Mouse (Mus musculus) midbrain, postnatal 0 days (tissue): ENCODE results near the gene Slc9a8. TPM values are rescaled to one million over a fixed set of nuclear protein-coding genes. Genes with fewer than 3 reads are reported as not detected.

Experiments
- ATAC-seq: fragments of 200-750 bp; cut with Nextera tagmentation; 2 replicates; pipeline ENCODE4 v1.8.0; 2017; ENCODE audit warnings: moderate number of reproducible peaks, mild to moderate bottlenecking, moderate TSS enrichment, moderate library complexity; ENCODE audit not compliant: low FRiP score
- DNase-seq: peaks from one replicate; pipeline ENCODE4 v3.0.0-alpha.2; 2015; ENCODE audit warnings: low spot score
- H3K27ac ChIP-seq: fragments of 300-500 bp; sonication (generic); 2 replicates; pipeline ENCODE4 v1.5.1; 2014; ENCODE audit warnings: low read depth, mild to moderate bottlenecking, low read length, mixed read lengths
- H3K27me3 ChIP-seq: fragments of 300-500 bp; sonication (generic); 2 replicates; pipeline ENCODE4 v1.6.1; 2014; ENCODE audit warnings: low read length, control low read depth, mixed read lengths; ENCODE audit not compliant: insufficient read depth
- H3K36me3 ChIP-seq: fragments of 300-500 bp; sonication (generic); 2 replicates; pipeline ENCODE4 v1.6.1; 2014; ENCODE audit warnings: low read length, control low read depth, mixed read lengths; ENCODE audit not compliant: insufficient read depth
- H3K4me1 ChIP-seq: fragments of 300-500 bp; sonication (generic); 2 replicates; pipeline ENCODE4 v1.6.1; 2014; ENCODE audit warnings: mild to moderate bottlenecking, control low read depth, antibody characterized with exemption, low read length, mixed read lengths; ENCODE audit not compliant: insufficient read depth
- H3K4me2 ChIP-seq: fragments of 300-500 bp; sonication (generic); 2 replicates; pipeline ENCODE4 v1.6.1; 2014; ENCODE audit warnings: low read depth, mild to moderate bottlenecking, low read length, mixed read lengths; ENCODE audit not compliant: poor library complexity, severe bottlenecking
- H3K4me3 ChIP-seq: fragments of 300-500 bp; sonication (generic); 2 replicates; pipeline ENCODE4 v1.5.1; 2014; ENCODE audit warnings: low read depth, mild to moderate bottlenecking, low read length, moderate library complexity
- H3K9ac ChIP-seq: fragments of 300-500 bp; sonication (generic); replicated peaks from 2 replicates; pipeline ENCODE4 v1.6.1; 2014; ENCODE audit warnings: mild to moderate bottlenecking, low read length, moderate library complexity, mixed read lengths; ENCODE audit not compliant: poor library complexity, severe bottlenecking
- H3K9me3 ChIP-seq: fragments of 300-500 bp; sonication (generic); 2 replicates; pipeline ENCODE4 v1.6.1; 2016; ENCODE audit warnings: low read length, control low read depth
- CTCF ChIP-seq: IDR thresholded peaks from 2 replicates; pipeline ENCODE4 v1.5.1; 2016; ENCODE audit warnings: antibody characterized with exemption, mild to moderate bottlenecking
- WGBS: fragments of 180-500 bp; shearing (Covaris S2); extraction: QIAGEN DNeasy Blood & Tissue Kit; methylation state at CpG from one replicate; pipeline ENCODE4 v1.1.7; 2014; 5-methylcytosine and 5-hydroxymethylcytosine counted together
- polyA plus RNA-seq: library from polyadenylated mRNA; unstranded; fragments of >200 nt; fragmentation: Nextera tagmentation; extraction: Ambion mirVana; gene quantifications from 2 replicates; pipeline ENCODE4 v1.2.1, GENCODE M21; 2015
- total RNA-seq: library from RNA; depleted of rRNA; stranded (reverse); fragments of >200 nt; gene quantifications from 2 replicates; pipeline ENCODE4 v1.2.3, GENCODE M21; 2014

Gene Slc9a8
- total and polyA plus RNA-seq, 2 experiments from 2014 or later = 17.9 to 30.6 TPM

DNA sequence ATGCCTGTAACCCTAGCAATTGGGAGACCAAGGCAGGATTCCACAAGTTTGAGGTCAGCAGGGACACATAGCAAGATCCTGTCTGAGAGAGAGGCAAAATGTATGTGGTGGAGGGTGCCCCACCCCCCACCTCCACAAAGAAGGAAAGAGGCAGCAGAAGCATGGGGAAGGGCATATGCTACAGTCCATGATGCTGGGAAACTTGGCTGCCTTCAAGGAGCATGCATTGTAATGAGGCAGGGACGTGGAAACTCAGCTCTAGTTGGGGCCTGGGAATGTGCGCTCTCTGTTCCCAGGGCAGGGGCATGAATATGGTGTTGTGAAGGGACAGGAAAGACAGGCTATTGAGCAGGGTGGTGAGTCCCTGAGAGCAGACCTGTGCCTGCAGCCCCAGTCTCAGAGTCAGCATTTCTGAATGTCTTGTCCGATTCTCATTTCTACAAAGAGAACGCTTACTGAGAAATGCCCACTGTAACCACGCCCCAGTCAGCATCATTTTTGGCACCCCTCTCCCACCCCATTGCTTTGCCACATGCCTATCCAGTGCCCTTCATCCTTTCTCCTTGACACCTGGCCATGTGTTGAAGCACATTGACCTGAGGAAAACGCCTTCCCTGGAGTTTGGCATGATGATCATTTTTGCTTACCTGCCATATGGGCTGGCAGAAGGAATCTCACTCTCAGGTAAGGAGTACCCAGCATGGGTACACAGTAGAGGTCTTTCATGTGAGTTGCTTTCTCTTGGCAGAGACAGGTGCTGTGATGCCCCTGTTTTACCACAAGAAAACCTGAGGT, 37.8 kb downstream of the Slc9a8 start:
- no peak for ATAC-seq
- Histone ChIP-seq H3K27me3 (no peaks in the 10 kb centered on the region), H3K4me1 (no peaks in the 10 kb centered on the region), H3K4me3 (no peak overlapping the region), H3K36me3 (peaks cover 20% of the 10 kb centered on the region), H3K9me3 (no peaks in the 10 kb centered on the region), H3K4me2 (no peak overlapping the region), H3K27ac (no peak overlapping the region), H3K9ac (no peak overlapping the region)
- TF ChIP-seq CTCF = no peak
- DNase-seq = peak; percentile 42
- WGBS = 94% methylated on average over 6 of the region's 6 CpGs

DNA sequence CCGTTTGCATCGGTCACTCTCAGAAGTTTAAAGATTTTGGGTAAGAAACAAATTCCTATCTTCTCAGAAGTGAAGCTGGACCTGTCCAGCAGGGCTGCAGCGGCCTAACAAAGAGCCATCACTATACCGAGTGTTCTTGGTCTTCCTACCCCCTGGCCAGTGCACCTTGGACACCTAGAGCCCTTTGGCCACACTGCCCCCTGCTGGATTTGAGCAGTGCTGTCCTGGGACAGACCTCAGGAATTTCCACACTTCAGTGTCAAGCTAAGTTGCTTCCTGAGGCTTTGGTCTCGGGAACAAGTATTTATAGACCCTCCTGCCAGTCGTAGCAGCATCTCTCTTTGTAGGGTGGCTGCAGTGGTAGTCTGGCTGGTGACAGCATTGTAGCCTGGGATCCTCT, 41.4 kb downstream of the Slc9a8 start:
- Histone ChIP-seq H3K4me3 (no peak overlapping the region), H3K27me3 (no peaks in the 10 kb centered on the region), H3K27ac (no peak overlapping the region), H3K4me2 (no peak overlapping the region), H3K36me3 (peaks cover 22% of the 10 kb centered on the region), H3K9me3 (no peaks in the 10 kb centered on the region), H3K4me1 (no peaks in the 10 kb centered on the region), H3K9ac (no peak overlapping the region)
- ATAC-seq (no peak), DNase-seq (peak; percentile 24)
- TF ChIP-seq CTCF = peak; percentile 83
- WGBS = 67% methylated on average over 6 of the region's 6 CpGs

DNA sequence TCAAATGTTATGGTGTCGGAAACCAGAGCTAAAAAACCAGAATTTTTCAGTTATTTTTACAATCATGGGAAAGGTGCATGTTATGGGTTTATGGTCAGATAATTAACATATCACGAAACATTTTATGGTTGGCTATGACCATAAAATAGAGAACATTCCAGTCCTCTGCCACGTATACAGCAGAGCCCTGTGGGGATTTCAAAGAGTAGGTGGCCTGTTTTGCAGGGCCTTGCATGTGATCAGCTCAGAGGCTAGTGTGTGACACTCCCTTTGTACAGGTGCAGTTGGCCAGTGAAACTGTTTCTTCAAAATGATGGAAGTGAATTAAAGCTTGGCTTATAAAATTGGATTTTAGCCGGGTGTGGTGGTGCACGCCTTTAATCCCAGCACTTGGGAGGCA, 42.3 kb downstream of the Slc9a8 start:
- ATAC-seq (no peak), DNase-seq (no peak)
- Histone ChIP-seq H3K27me3 (no peaks in the 10 kb centered on the region), H3K27ac (no peak overlapping the region), H3K4me1 (no peaks in the 10 kb centered on the region), H3K36me3 (peaks cover 19% of the 10 kb centered on the region), H3K4me2 (no peak overlapping the region), H3K9me3 (no peaks in the 10 kb centered on the region), H3K4me3 (no peak overlapping the region), H3K9ac (no peak overlapping the region)
- WGBS = 94% methylated on average over 5 of the region's 5 CpGs
- no peak for TF ChIP-seq CTCF

DNA sequence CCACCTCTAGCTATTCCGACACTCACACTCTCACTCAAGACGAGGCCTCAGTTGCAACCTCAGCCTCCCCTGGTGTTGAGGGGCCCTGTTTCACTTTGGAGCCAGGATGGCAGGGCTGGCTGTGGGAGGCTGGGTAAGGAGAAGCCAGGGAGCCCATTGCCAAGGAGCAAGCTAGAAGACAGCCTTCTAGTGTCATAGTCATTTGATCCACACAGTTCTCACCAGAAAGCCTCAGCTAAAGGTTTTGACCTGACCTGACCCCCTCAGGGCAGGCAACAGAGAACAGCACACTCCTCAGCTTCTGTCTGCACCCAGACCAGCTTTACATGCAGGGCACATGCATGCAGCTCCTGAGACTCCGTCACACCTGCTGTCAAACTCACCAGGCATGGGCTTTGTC, 44.4 kb downstream of the Slc9a8 start:
- no peak for DNase-seq
- no peak overlapping the region for H3K27ac ChIP-seq
- 94% methylated on average over 3 of the region's 3 CpGs for WGBS
- no peak overlapping the region for H3K4me3 ChIP-seq
- no peaks in the 10 kb centered on the region for H3K9me3 ChIP-seq
- no peak for TF ChIP-seq CTCF
- peaks cover 35% of the 10 kb centered on the region for H3K36me3 ChIP-seq
- H3K9ac ChIP-seq = no peak overlapping the region
- H3K4me1 ChIP-seq = no peaks in the 10 kb centered on the region
- no peak overlapping the region for H3K4me2 ChIP-seq
- H3K27me3 ChIP-seq = no peaks in the 10 kb centered on the region
- ATAC-seq = no peak

DNA sequence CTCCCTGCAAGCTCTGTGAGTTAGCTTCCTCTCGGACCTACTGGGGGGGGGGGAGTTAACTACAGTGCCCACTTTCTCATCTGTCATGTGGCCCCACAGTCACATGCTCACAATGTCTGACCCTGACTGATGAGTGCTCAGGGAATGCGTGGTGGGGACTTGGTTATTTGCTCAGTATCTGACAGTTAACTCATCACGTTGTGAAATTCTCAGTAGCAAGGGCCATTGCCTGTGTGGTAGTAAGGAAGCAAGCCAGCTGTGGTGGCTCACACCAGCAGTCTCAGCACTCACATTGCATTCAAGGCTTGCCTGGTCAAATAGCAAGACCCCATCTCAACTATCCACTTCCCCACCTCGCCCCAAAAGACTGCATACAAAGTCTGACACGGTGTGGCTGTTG, 45.7 kb downstream of the Slc9a8 start:
- Histone ChIP-seq H3K4me3 (no peak overlapping the region), H3K9me3 (no peaks in the 10 kb centered on the region), H3K27me3 (no peaks in the 10 kb centered on the region), H3K9ac (no peak overlapping the region), H3K36me3 (peaks cover 45% of the 10 kb centered on the region), H3K4me1 (no peaks in the 10 kb centered on the region), H3K4me2 (no peak overlapping the region), H3K27ac (no peak overlapping the region)
- 86% methylated on average over 5 of the region's 5 CpGs for WGBS
- no peak for TF ChIP-seq CTCF
- DNase-seq (no peak), ATAC-seq (no peak)

DNA sequence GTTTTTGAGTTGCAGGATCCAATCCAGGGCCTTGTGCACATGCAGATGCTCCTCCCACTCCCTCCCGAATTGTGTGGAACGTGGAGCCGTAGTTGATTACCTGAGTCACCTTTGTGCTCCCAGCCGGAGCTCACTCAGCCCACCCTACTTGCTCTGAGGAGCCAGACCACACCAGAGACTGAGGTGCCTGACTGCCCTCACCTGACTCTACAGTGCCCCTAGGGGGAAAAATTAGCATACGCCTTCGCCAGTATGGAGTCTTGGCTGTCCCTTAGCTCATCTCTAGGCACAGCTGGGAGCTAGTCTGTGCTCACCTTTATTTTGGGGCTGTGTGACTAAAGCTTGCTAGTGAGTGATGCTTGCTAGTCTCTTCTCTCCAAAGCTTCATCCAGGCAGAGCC, 46.9 kb downstream of the Slc9a8 start:
- no peak overlapping the region for H3K4me2 ChIP-seq
- no peaks in the 10 kb centered on the region for H3K9me3 ChIP-seq
- ATAC-seq = no peak
- H3K27me3 ChIP-seq = no peaks in the 10 kb centered on the region
- no peak for TF ChIP-seq CTCF
- 86% methylated on average over 6 of the region's 6 CpGs for WGBS
- peaks cover 54% of the 10 kb centered on the region for H3K36me3 ChIP-seq
- DNase-seq = no peak
- no peak overlapping the region for H3K9ac ChIP-seq
- H3K27ac ChIP-seq = no peak overlapping the region
- H3K4me1 ChIP-seq = no peaks in the 10 kb centered on the region
- no peak overlapping the region for H3K4me3 ChIP-seq
